Mouse (Mus musculus) megakaryocyte-erythroid progenitor cell, adult 5-6 weeks (primary cell): Measurements from ENCODE around the gene Mprip. TPM values are rescaled to one million over a fixed set of nuclear protein-coding genes. Genes with fewer than 3 reads are reported as not detected.

Source experiments
- ATAC-seq: replicated peaks from 2 replicates; pipeline ENCODE4 v1.8.0; 2016; ENCODE audit warnings: mild to moderate bottlenecking, inconsistent platforms; ENCODE audit not compliant: severe bottlenecking, poor library complexity, low FRiP score, low TSS enrichment
- total RNA-seq, 2 experiments: library from RNA; stranded (forward) in 1 of 2; stranded (reverse) in 1 of 2; fragments of 200-1000, 215-1000 nt in 1 of 2; fragments of >200 nt in 1 of 2; fragmentation: Nextera tagmentation in 1 of 2; gene quantifications; 2 replicates each; pipeline ENCODE4 v1.2.3; 2014 to 2017

Mprip gene
- total RNA-seq, 2 experiments from 2014 or later = 53.1 to 71.1 TPM

GRCm38 (mm10) chr11:59746614-59747013 lies 85.5 kb downstream of the Mprip start:
- ATAC-seq = 0 out of 2 replicates have a peak, but pooled peaks have one; percentile 62

GRCm38 (mm10) chr11:59749050-59749449 lies 87.9 kb downstream of the Mprip start:
- no peak for ATAC-seq

- no peak for ATAC-seq
Measured at GRCm38 (mm10) chr11:59754504-59754903, 93.4 kb downstream of the Mprip start.

- ATAC-seq = no peak
Measured at GRCm38 (mm10) chr11:59756351-59756750, 95.2 kb downstream of the Mprip start.

- ATAC-seq = no peak
Measured at GRCm38 (mm10) chr11:59758191-59758985, 97.3 kb downstream of the Mprip start.

GRCm38 (mm10) chr11:59759178-59759577 lies 98.1 kb downstream of the Mprip start:
- no peak for ATAC-seq

GRCm38 (mm10) chr11:59759626-59760025 lies 98.5 kb downstream of the Mprip start:
- no peak; the same call in 1 of the 2 replicates for ATAC-seq

- ATAC-seq = no peak
Measured at GRCm38 (mm10) chr11:59760796-59761195, 99.7 kb downstream of the Mprip start.

- ATAC-seq = no peak
Measured at GRCm38 (mm10) chr11:59769307-59769706, 108.2 kb downstream of the Mprip start.

- no peak for ATAC-seq
Measured at GRCm38 (mm10) chr11:59769738-59770137, 108.6 kb downstream of the Mprip start.

GRCm38 (mm10) chr11:59770753-59771152 lies 109.6 kb downstream of the Mprip start:
- ATAC-seq = 0 out of 2 replicates have a peak, but pooled peaks have one; percentile 34

GRCm38 (mm10) chr11:59772291-59772690 lies 111.2 kb downstream of the Mprip start:
- ATAC-seq = no peak

- no peak for ATAC-seq
Measured at GRCm38 (mm10) chr11:59772902-59773301, 111.8 kb downstream of the Mprip start.

- peak; percentile 66 for ATAC-seq
Measured at GRCm38 (mm10) chr11:59774522-59774921, 113.4 kb downstream of the Mprip start.

GRCm38 (mm10) chr11:59775435-59776148 lies 114.5 kb downstream of the Mprip start:
- no peak for ATAC-seq

GRCm38 (mm10) chr11:59777259-59777658 lies 116.2 kb downstream of the Mprip start:
- ATAC-seq = no peak

GRCm38 (mm10) chr11:59778181-59778873 lies 117.2 kb downstream of the Mprip start:
- ATAC-seq = peak; percentile 95

- peak; percentile 4; the same call in 1 of the 2 replicates for ATAC-seq
Measured at GRCm38 (mm10) chr11:59778874-59779223, 117.7 kb downstream of the Mprip start.

- no peak for ATAC-seq
Measured at GRCm38 (mm10) chr11:59779406-59779805, 118.3 kb downstream of the Mprip start.

- ATAC-seq = no peak
Measured at GRCm38 (mm10) chr11:59780241-59780640, 119.1 kb downstream of the Mprip start.
